Mouse (Mus musculus): ENCODE data around the gene Gng5. TPM values are rescaled to one million over a fixed set of nuclear protein-coding genes. Genes with fewer than 3 reads are reported as not detected.

The Gng5 gene
- polyA plus RNA-seq, 1 experiment = 374 TPM

GRCm38 (mm10) chr3:146528335-146528734 is 28.7 kb downstream of the Gng5 start:
- Histone ChIP-seq H3K4me1 (replicated peaks; ENCODE audit: control insufficient read depth, insufficient read depth, low read length) (no peaks in the 10 kb centered on the region), H3K4me3 (ENCODE audit: control insufficient read depth, insufficient read depth, low read length) (no peak overlapping the region), H3K27me3 (ENCODE audit: control insufficient read depth, insufficient read depth, low read length) (no peaks in the 10 kb centered on the region), H3K36me3 (ENCODE audit: control insufficient read depth, insufficient read depth, low read length) (no peaks in the 10 kb centered on the region), H3K27ac (ENCODE audit: control insufficient read depth, insufficient read depth, low read length) (no peak overlapping the region)
- WGBS = 74% methylated on average over 2 of the region's 2 CpGs
- no peak for TF ChIP-seq CTCF (IDR thresholded peaks at IDR 0.05; ENCODE audit: borderline replicate concordance, control insufficient read depth, extremely low read depth, insufficient read depth, low read length, poor library complexity)
- no peak for TF ChIP-seq POLR2A (IDR thresholded peaks at IDR 0.05; ENCODE audit: control insufficient read depth, extremely low read depth, insufficient read depth, low read length, poor library complexity)
- DNase-seq = no peak

- 88% methylated on average over 6 of the region's 6 CpGs for WGBS
- no peak for DNase-seq
- Histone ChIP-seq H3K4me1 (replicated peaks; ENCODE audit: control insufficient read depth, insufficient read depth, low read length) (no peaks in the 10 kb centered on the region), H3K4me3 (ENCODE audit: control insufficient read depth, insufficient read depth, low read length) (no peak overlapping the region), H3K27ac (ENCODE audit: control insufficient read depth, insufficient read depth, low read length) (no peak overlapping the region), H3K36me3 (ENCODE audit: control insufficient read depth, insufficient read depth, low read length) (no peaks in the 10 kb centered on the region), H3K27me3 (ENCODE audit: control insufficient read depth, insufficient read depth, low read length) (no peaks in the 10 kb centered on the region)
- TF ChIP-seq CTCF (IDR thresholded peaks at IDR 0.05; ENCODE audit: borderline replicate concordance, control insufficient read depth, extremely low read depth, insufficient read depth, low read length, poor library complexity) (no peak), POLR2A (IDR thresholded peaks at IDR 0.05; ENCODE audit: control insufficient read depth, extremely low read depth, insufficient read depth, low read length, poor library complexity) (no peak)
Measured at GRCm38 (mm10) chr3:146534986-146535385, 35.4 kb downstream of the Gng5 start.

- WGBS = 36% methylated on average over 4 of the region's 4 CpGs
- no peaks in the 10 kb centered on the region for H3K4me1 ChIP-seq (replicated peaks; ENCODE audit: control insufficient read depth, insufficient read depth, low read length)
- no peak overlapping the region for H3K4me3 ChIP-seq (ENCODE audit: control insufficient read depth, insufficient read depth, low read length)
- no peak for DNase-seq
- no peaks in the 10 kb centered on the region for H3K27me3 ChIP-seq (ENCODE audit: control insufficient read depth, insufficient read depth, low read length)
- H3K27ac ChIP-seq (ENCODE audit: control insufficient read depth, insufficient read depth, low read length) = no peak overlapping the region
- H3K36me3 ChIP-seq (ENCODE audit: control insufficient read depth, insufficient read depth, low read length) = no peaks in the 10 kb centered on the region
- TF ChIP-seq CTCF (IDR thresholded peaks at IDR 0.05; ENCODE audit: borderline replicate concordance, control insufficient read depth, extremely low read depth, insufficient read depth, low read length, poor library complexity) (no peak), POLR2A (IDR thresholded peaks at IDR 0.05; ENCODE audit: control insufficient read depth, extremely low read depth, insufficient read depth, low read length, poor library complexity) (no peak)
Measured at GRCm38 (mm10) chr3:146540521-146541273, 41.1 kb downstream of the Gng5 start.

GRCm38 (mm10) chr3:146543632-146544031 is 44.0 kb downstream of the Gng5 start:
- no peaks in the 10 kb centered on the region for H3K27me3 ChIP-seq (ENCODE audit: control insufficient read depth, insufficient read depth, low read length)
- no peaks in the 10 kb centered on the region for H3K36me3 ChIP-seq (ENCODE audit: control insufficient read depth, insufficient read depth, low read length)
- no peaks in the 10 kb centered on the region for H3K4me1 ChIP-seq (replicated peaks; ENCODE audit: control insufficient read depth, insufficient read depth, low read length)
- DNase-seq = no peak
- 70% methylated on average over 1 of the region's 1 CpGs for WGBS
- H3K27ac ChIP-seq (ENCODE audit: control insufficient read depth, insufficient read depth, low read length) = no peak overlapping the region
- TF ChIP-seq CTCF (IDR thresholded peaks at IDR 0.05; ENCODE audit: borderline replicate concordance, control insufficient read depth, extremely low read depth, insufficient read depth, low read length, poor library complexity) (no peak), POLR2A (IDR thresholded peaks at IDR 0.05; ENCODE audit: control insufficient read depth, extremely low read depth, insufficient read depth, low read length, poor library complexity) (no peak)
- H3K4me3 ChIP-seq (ENCODE audit: control insufficient read depth, insufficient read depth, low read length) = no peak overlapping the region

GRCm38 (mm10) chr3:146554816-146555215 is 55.2 kb downstream of the Gng5 start:
- Histone ChIP-seq H3K4me1 (replicated peaks; ENCODE audit: control insufficient read depth, insufficient read depth, low read length) (no peaks in the 10 kb centered on the region), H3K27me3 (ENCODE audit: control insufficient read depth, insufficient read depth, low read length) (no peaks in the 10 kb centered on the region), H3K36me3 (ENCODE audit: control insufficient read depth, insufficient read depth, low read length) (no peaks in the 10 kb centered on the region), H3K4me3 (ENCODE audit: control insufficient read depth, insufficient read depth, low read length) (no peak overlapping the region), H3K27ac (ENCODE audit: control insufficient read depth, insufficient read depth, low read length) (no peak overlapping the region)
- 92% methylated on average over 7 of the region's 7 CpGs for WGBS
- DNase-seq = no peak
- TF ChIP-seq POLR2A (IDR thresholded peaks at IDR 0.05; ENCODE audit: control insufficient read depth, extremely low read depth, insufficient read depth, low read length, poor library complexity) = no peak
- no peak for TF ChIP-seq CTCF (IDR thresholded peaks at IDR 0.05; ENCODE audit: borderline replicate concordance, control insufficient read depth, extremely low read depth, insufficient read depth, low read length, poor library complexity)

Other genes starting within 250 kb of the Gng5 start
- 5.4 and 7.2 TPM in 2 replicates for gene Ssx2ip, start 95.2 kb upstream of the Gng5 start, polyA plus RNA-seq (2012; rRNA removed)
- 2.0 and 2.5 TPM in 2 replicates for gene Ctbs, start 50.0 kb upstream of the Gng5 start, polyA plus RNA-seq (2012; rRNA removed)
- gene Spata1, start 54 bp upstream of the Gng5 start, polyA plus RNA-seq (2012; rRNA removed) = 1.9 and 2.5 TPM in 2 replicates
- 18.6 and 19.0 TPM in 2 replicates for gene Rpf1, start 21.6 kb downstream of the Gng5 start, polyA plus RNA-seq (2012; rRNA removed)
- gene Uox, start 70.6 kb downstream of the Gng5 start, polyA plus RNA-seq (2012; rRNA removed) = 0.03 and 0.47 TPM in 2 replicates
- not detected in 2 replicates for gene Dnase2b, start 115.8 kb downstream of the Gng5 start, polyA plus RNA-seq (2012; rRNA removed)
- 0.05 TPM in 1 of 2 replicates, not detected in the other for gene 4930503B20Rik, start 151.5 kb downstream of the Gng5 start, polyA plus RNA-seq (2012; rRNA removed)
- gene Samd13, start 185.8 kb downstream of the Gng5 start, polyA plus RNA-seq (2012; rRNA removed) = 0.60 TPM in 1 of 2 replicates, not detected in the other